Mouse (Mus musculus) adrenal gland, adult 2 months (tissue): ENCODE measurements around the gene Marc1. TPM values are rescaled to one million over a fixed set of nuclear protein-coding genes. Genes with fewer than 3 reads are reported as not detected.

Source experiments
- DNase-seq: peaks from one replicate; pipeline ENCODE4 v3.0.0; 2021
- microRNA-seq, 2 experiments: library from miRNA; unstranded; fragments of <30 nt; microRNA quantifications; one replicate each; pipeline ENCODE4 v1.2.0; 2021
- polyA plus RNA-seq: library from polyadenylated mRNA; depleted of rRNA; stranded (reverse); fragments of >200 nt; gene quantifications from 2 replicates; pipeline ENCODE4 v1.2.3, GENCODE M21; 2012; rRNA removed
- total RNA-seq, 2 experiments: library from RNA; stranded (reverse); gene quantifications; 2 replicates each; pipeline ENCODE4 v1.2.3; 2021

Marc1 gene
- total and polyA plus RNA-seq, 3 experiments = 0.83 to 5.0 (median 4.4) TPM

DNA sequence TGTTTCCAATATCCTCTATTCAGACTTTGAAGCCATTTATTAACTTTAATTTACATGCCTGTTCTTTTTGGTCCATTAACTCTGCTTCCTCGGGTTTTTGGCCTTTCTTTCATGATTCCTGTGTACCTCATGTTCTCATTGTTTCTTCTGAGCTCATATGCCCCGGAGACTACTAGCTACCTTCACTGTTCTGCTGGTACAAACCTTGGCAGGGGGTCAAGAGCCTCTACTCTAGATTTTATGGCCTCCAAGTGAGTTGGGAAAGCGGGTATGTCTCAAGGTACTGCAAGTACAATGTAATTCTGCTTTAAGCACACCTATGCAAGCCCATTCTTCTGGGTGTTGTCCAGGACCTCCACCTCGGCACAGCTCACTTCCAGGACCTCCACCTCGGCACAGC lies 48.2 kb downstream of the Marc1 start:
- DNase-seq = no peak

GRCm38 (mm10) chr1:184761988-184762387 lies 49.1 kb downstream of the Marc1 start:
- DNase-seq = peak; percentile 42

GRCm38 (mm10) chr1:184752671-184753070 lies 58.4 kb downstream of the Marc1 start:
- no peak for DNase-seq

- DNase-seq = no peak
Measured at GRCm38 (mm10) chr1:184750114-184750664, 60.9 kb downstream of the Marc1 start.

DNA sequence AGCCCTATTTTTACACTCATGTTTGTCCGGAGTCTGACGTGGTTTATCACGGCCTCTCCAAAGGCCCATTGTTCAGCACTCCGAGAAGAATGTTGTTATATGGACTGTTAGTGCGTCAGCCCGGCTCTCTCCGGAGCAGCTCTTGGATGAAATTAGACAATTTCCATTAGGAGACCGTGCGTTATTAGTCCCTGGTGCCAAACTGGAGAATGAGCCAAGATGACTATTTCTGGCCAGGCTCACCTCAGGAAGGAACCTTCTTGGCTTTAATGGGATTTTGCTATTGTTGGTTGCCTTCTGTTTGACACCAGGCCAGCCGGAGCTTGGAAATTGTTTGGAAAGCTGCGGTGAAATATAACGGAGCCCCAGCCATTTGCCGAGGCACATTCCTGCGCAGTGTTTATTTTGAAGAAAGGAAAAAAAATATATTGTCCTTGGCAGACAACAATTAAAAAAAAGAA lies 62.4 kb downstream of the Marc1 start:
- DNase-seq = peak; percentile 59

DNA sequence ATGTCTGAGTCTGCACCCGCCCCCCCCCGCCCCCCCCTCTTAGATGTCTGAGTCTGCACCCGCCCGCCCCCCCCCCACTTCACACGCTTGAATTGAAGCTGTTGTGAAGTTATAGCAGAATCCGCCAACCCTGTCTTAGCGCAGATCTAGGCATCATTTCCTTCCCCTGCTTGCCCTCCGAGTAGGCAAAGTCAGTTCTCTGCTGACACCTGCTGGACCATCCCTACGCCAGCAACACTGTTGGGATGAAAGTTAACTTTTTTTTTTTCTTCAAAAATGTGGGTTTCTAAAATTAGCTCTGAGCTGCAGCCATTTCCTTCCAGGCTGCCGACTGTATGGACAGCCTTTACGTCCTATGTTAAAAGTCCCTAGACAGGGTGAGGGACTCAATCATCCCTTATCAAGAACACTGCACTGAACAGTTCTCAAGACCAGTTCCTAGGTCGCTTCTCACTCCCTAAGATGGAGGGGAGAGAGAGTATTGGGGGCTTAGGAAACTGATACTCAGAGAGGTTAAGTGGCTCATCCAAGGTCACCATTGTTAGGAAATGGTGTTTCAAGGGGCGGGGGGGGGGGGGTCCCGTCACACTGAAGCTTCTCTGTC lies 73.1 kb downstream of the Marc1 start:
- DNase-seq = peak; percentile 70

GRCm38 (mm10) chr1:184737228-184737627 lies 73.9 kb downstream of the Marc1 start:
- DNase-seq = no peak

Small RNA genes lying within 50 kb of the gene (microRNA-seq; reads per million reads assigned to microRNA genes)
- gene Mir1981 = 510 to 519 reads per million in 2 experiments

Other genes with a start within 250 kb of the Marc1 start
- gene Hlx, start 78.7 kb downstream of the Marc1 start, total RNA-seq = 10 to 100 TPM in 1 of 2 experiments, 1 to 10 TPM in 1; 7.0 to 17.3 TPM
- gene Hlx, start 78.7 kb downstream of the Marc1 start, polyA plus RNA-seq = 28.0 and 37.9 TPM in 2 replicates
- 100 to 1,000 TPM; 288 to 409 TPM for gene Marc2, start 35.1 kb upstream of the Marc1 start, total RNA-seq
- 117 and 164 TPM in 2 replicates for gene Marc2, start 35.1 kb upstream of the Marc1 start, polyA plus RNA-seq
- gene C130074G19Rik, start 71.9 kb upstream of the Marc1 start, total RNA-seq = 10 to 100 TPM; 26.9 to 43.6 TPM
- 8.9 and 9.8 TPM in 2 replicates for gene C130074G19Rik, start 71.9 kb upstream of the Marc1 start, polyA plus RNA-seq
- 1 to 10 TPM; 5.3 to 9.6 TPM for gene Mark1, start 188.3 kb upstream of the Marc1 start, total RNA-seq
- gene Mark1, start 188.3 kb upstream of the Marc1 start, polyA plus RNA-seq = 4.5 and 4.9 TPM in 2 replicates